Mouse (Mus musculus) lung, embryonic 15.5 days (tissue): ENCODE measurements around the gene Csnk2a1. TPM values are rescaled to one million over a fixed set of nuclear protein-coding genes. Genes with fewer than 3 reads are reported as not detected.
A peak's percentile ranks its signal among the peaks of the same experiment; 100 is the strongest.
"Not testable (repeated sequence)": the region's sequence is repeated elsewhere in the genome, so short reads cannot be mapped to it uniquely, and the experiment has no call there.

Source experiments
- ATAC-seq: fragments of 200-750 bp; cut with Nextera tagmentation; 2 replicates; pipeline ENCODE4 v1.8.0; 2017; ENCODE audit warnings: moderate number of reproducible peaks, borderline replicate concordance; ENCODE audit not compliant: low FRiP score, low TSS enrichment; ENCODE audit errors: extremely low read depth
- H3K27ac ChIP-seq: fragments of 300-500 bp; sonication (generic); 2 replicates; pipeline ENCODE4 v1.5.1; 2015; ENCODE audit warnings: moderate library complexity, mild to moderate bottlenecking, inconsistent platforms
- H3K27me3 ChIP-seq: fragments of 300-500 bp; sonication (generic); 2 replicates; pipeline ENCODE4 v1.6.1; 2015; ENCODE audit warnings: inconsistent platforms
- H3K36me3 ChIP-seq: fragments of 300-500 bp; sonication (generic); 2 replicates; pipeline ENCODE4 v1.6.1; 2015; ENCODE audit warnings: inconsistent platforms
- H3K4me1 ChIP-seq: fragments of 300-500 bp; sonication (generic); 2 replicates; pipeline ENCODE4 v1.6.1; 2015; ENCODE audit warnings: inconsistent platforms
- H3K4me2 ChIP-seq: fragments of 300-500 bp; sonication (generic); 2 replicates; pipeline ENCODE4 v1.6.1; 2015; ENCODE audit warnings: inconsistent platforms, mild to moderate bottlenecking, moderate library complexity
- H3K4me3 ChIP-seq: fragments of 300-500 bp; sonication (generic); 2 replicates; pipeline ENCODE4 v1.5.1; 2015; ENCODE audit warnings: mild to moderate bottlenecking, inconsistent platforms
- H3K9ac ChIP-seq: fragments of 300-500 bp; sonication (generic); 2 replicates; pipeline ENCODE4 v1.6.1; 2015; ENCODE audit warnings: inconsistent platforms
- H3K9me3 ChIP-seq: fragments of 300-500 bp; sonication (generic); 2 replicates; pipeline ENCODE4 v1.6.1; 2016; ENCODE audit warnings: inconsistent platforms
- WGBS: fragments of 180-500 bp; shearing (Covaris S2); methylation state at CpG from one replicate; pipeline ENCODE4 v1.1.7; 2015; 5-methylcytosine and 5-hydroxymethylcytosine counted together
- polyA plus RNA-seq: library from polyadenylated mRNA; unstranded; fragments of >200 nt; fragmentation: Nextera tagmentation; extraction: Ambion mirVana; gene quantifications from 2 replicates; pipeline ENCODE4 v1.2.1, GENCODE M21; 2015

The Csnk2a1 gene
- polyA plus RNA-seq, 1 experiment from 2014 or later = 83.7 TPM

DNA sequence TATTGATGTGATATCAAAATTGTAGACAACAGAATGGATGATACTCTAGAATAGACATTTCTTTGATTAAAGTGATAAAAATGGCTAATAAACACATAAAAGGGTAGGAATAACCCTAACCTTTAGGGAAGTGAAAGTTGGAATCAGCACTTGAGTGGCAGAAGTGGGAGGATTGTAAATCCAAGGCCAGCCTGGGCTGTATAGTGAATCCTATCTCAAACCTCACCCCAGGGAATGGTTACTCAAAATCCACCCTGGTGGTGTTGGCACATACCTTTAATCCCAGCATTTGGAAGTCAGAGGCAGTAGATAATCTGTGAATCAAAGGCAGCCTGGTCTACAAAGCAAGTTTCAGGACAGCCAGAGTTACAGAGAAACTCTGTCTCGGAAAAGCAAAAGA lies 20.6 kb downstream of the Csnk2a1 start:
- 89% methylated on average over 1 of the region's 1 CpGs for WGBS
- Histone ChIP-seq H3K27me3 (no peaks in the 10 kb centered on the region), H3K27ac (no peak overlapping the region), H3K4me3 (no peak overlapping the region), H3K36me3 (peaks cover 11% of the 10 kb centered on the region), H3K9me3 (no peaks in the 10 kb centered on the region), H3K4me2 (no peak overlapping the region), H3K9ac (no peak overlapping the region), H3K4me1 (no peaks in the 10 kb centered on the region)
- ATAC-seq = no peak

DNA sequence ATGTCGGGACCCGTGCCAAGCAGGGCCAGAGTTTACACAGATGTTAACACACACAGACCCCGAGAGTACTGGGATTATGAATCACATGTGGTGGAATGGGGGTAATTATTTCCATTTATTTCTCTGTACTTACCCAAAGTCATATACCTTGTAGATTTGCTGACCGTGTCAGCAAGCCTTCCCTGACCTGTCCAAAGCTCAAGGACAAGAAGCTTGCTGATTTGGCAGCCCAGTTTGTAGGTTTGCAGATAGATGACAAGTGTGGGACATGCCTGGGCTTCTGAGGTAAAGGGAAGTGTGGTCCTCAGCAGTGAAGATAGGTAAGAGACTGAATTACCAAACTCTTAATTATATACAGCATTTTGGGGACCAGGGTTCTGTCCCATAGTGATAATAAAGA lies 23.9 kb downstream of the Csnk2a1 start:
- WGBS = 55% methylated on average over 4 of the region's 4 CpGs
- ATAC-seq = no peak
- Histone ChIP-seq H3K4me2 (no peak overlapping the region), H3K9ac (no peak overlapping the region), H3K9me3 (no peaks in the 10 kb centered on the region), H3K36me3 (peaks cover 37% of the 10 kb centered on the region), H3K4me3 (no peak overlapping the region), H3K27me3 (no peaks in the 10 kb centered on the region), H3K27ac (no peak overlapping the region), H3K4me1 (no peaks in the 10 kb centered on the region)

GRCm38 (mm10) chr2:152259739-152260138 lies 33.1 kb downstream of the Csnk2a1 start:
- Histone ChIP-seq H3K4me1 (no peaks in the 10 kb centered on the region), H3K4me2 (no peak overlapping the region), H3K9ac (no peak overlapping the region), H3K27ac (no peak overlapping the region), H3K9me3 (no peaks in the 10 kb centered on the region), H3K36me3 (peaks cover 75% of the 10 kb centered on the region), H3K27me3 (no peaks in the 10 kb centered on the region), H3K4me3 (no peak overlapping the region)
- WGBS = 91% methylated on average over 1 of the region's 1 CpGs
- ATAC-seq = no peak

DNA sequence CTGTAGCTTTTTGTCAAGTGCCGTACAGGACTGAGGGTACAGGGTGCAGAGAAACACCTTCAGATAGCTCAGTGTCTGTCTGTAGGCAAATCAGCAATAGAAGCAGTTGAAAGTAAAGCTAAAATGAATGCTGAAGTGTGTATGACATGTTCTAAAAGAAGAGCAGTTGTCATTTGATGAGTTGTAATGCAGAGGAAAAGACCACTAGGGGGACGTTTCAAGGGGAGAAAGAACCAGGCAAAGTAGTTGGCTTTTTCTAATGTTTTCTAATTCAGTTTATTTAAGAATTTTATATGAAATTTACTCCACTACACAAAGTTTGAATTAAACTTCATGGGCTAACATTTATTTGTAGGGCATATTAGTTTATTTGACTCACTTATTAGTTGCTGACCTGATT lies 47.0 kb downstream of the Csnk2a1 start:
- Histone ChIP-seq H3K4me1 (no peaks in the 10 kb centered on the region), H3K9ac (no peak overlapping the region), H3K9me3 (no peaks in the 10 kb centered on the region), H3K27me3 (no peaks in the 10 kb centered on the region), H3K36me3 (peaks cover 71% of the 10 kb centered on the region), H3K27ac (no peak overlapping the region), H3K4me2 (no peak overlapping the region), H3K4me3 (no peak overlapping the region)
- no peak for ATAC-seq
- WGBS = 73% methylated on average over 2 of the region's 2 CpGs

- H3K4me3 ChIP-seq = no peak overlapping the region
- H3K36me3 ChIP-seq = peaks cover 69% of the 10 kb centered on the region
- no peak for ATAC-seq
- 63% methylated on average over 3 of the region's 3 CpGs for WGBS
- no peaks in the 10 kb centered on the region for H3K4me1 ChIP-seq
- no peaks in the 10 kb centered on the region for H3K9me3 ChIP-seq
- no peaks in the 10 kb centered on the region for H3K27me3 ChIP-seq
- no peak overlapping the region for H3K9ac ChIP-seq
- no peak overlapping the region for H3K27ac ChIP-seq
- no peak overlapping the region for H3K4me2 ChIP-seq
Measured at GRCm38 (mm10) chr2:152281407-152281806, 54.8 kb downstream of the Csnk2a1 start.

DNA sequence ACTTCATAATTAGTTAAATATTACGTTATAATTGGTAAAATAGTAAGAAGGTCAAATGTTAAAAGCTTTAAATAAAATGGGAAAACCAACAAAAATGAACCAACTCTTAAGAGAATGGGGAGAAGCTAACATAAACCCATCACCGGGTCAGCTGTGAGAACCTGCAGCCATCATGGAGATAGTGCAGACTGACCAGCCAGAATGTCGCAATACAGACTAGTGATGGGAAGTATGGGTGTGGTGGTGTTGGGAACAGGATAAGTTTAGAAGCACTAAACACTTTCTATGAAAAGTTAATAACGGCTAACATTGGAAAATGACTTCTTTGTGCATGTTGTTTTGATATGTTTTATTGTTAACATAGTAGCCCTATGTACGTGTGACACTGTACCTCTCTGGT lies 60.9 kb downstream of the Csnk2a1 start:
- no peak for ATAC-seq
- Histone ChIP-seq H3K9me3 (no peaks in the 10 kb centered on the region), H3K36me3 (peaks cover 39% of the 10 kb centered on the region; the same call in 1 of the 2 replicates), H3K4me1 (no peaks in the 10 kb centered on the region), H3K4me2 (no peak overlapping the region), H3K9ac (no peak overlapping the region), H3K4me3 (no peak overlapping the region), H3K27ac (no peak overlapping the region), H3K27me3 (no peaks in the 10 kb centered on the region)
- WGBS = 86% methylated on average over 5 of the region's 5 CpGs

DNA sequence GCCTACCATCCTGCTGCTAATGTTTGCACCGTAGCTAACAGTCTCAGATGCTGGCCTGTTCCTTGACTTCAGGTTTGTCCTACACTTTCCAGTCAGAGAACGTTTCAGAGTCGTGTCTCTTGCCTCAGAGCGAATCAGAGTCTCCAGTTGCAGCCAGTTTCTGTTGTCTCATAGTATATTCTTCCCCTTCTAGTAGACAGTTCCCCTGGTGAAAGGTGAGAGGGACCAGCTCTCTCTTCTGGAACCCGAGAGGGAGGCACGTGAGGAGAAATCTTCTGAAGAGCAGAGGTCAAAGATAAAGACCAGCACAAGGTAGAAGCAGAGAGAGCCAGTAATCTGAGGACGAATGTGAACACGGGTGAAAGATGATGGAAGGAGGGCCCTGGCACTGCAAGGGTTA lies 61.4 kb downstream of the Csnk2a1 start:
- Histone ChIP-seq H3K27ac (no peak overlapping the region), H3K4me3 (no peak overlapping the region), H3K27me3 (no peaks in the 10 kb centered on the region), H3K9me3 (no peaks in the 10 kb centered on the region), H3K9ac (no peak overlapping the region), H3K4me2 (no peak overlapping the region), H3K4me1 (peaks cover under 1% of the 10 kb centered on the region; the same call in 1 of the 2 replicates), H3K36me3 (peaks cover 34% of the 10 kb centered on the region; the same call in 1 of the 2 replicates)
- 70% methylated on average over 8 of the region's 8 CpGs for WGBS
- no peak for ATAC-seq

DNA sequence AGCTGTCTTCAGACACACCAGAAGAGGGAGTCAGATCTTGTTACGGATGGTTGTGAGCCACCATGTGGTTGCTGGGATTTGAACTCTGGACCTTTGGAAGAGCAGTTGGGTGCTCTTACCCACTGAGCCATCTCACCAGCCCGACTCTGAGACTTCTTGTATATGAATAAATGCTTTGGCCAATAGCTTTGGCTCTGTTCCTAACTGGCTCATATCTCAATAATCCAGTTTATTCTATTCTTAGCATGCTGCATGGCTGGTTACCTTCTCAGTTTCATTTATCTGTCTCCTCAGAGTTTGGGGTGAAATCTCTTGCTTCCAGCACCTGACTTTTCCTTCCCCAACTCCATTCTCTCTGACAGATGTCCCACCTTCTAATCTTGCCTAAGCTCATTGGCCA lies 63.0 kb downstream of the Csnk2a1 start:
- H3K9me3 ChIP-seq, H3K4me2 ChIP-seq, ATAC-seq, H3K27me3 ChIP-seq, H3K4me1 ChIP-seq, H3K27ac ChIP-seq, H3K9ac ChIP-seq, H3K4me3 ChIP-seq: not testable (repeated sequence)
- 75% methylated on average over 2 of the region's 2 CpGs for WGBS
- H3K36me3 ChIP-seq = peaks cover 21% of the 10 kb centered on the region; the same call in 1 of the 2 replicates

- no peak for ATAC-seq
- WGBS = 59% methylated on average over 2 of the region's 2 CpGs
- no peak overlapping the region for H3K4me2 ChIP-seq
- peaks cover 1% of the 10 kb centered on the region; the same call in 1 of the 2 replicates for H3K36me3 ChIP-seq
- H3K27ac ChIP-seq = no peak overlapping the region
- peaks cover 18% of the 10 kb centered on the region for H3K4me1 ChIP-seq
- no peaks in the 10 kb centered on the region for H3K27me3 ChIP-seq
- no peak overlapping the region for H3K9ac ChIP-seq
- no peaks in the 10 kb centered on the region for H3K9me3 ChIP-seq
- no peak overlapping the region for H3K4me3 ChIP-seq
Measured at GRCm38 (mm10) chr2:152292475-152292874, 65.8 kb downstream of the Csnk2a1 start.

DNA sequence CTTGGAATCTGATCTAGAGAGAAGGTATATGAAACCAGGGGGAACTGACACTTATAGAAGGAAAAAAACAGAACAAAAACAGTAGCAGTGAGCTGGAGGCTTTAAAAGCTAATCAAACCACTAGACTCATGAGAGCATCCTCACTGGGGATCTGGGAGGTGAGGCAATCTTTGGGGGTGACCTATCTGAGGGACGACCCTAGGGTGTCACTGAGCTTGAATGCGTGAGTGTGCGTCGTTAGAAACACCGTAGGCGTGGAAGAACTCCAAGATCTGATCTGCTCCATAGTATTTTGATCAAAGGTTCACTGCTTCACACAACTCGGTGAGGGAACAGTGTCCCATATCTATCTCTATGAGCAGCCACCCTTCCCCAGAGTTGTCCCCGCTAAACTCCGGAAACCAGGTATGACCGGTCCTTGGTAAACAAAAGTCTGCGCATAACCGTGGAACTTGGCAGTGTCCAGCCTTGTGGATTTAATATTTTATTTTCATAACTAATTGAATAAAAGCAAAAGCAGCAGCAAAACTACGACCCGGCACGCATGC lies 66.6 kb downstream of the Csnk2a1 start:
- no peaks in the 10 kb centered on the region for H3K27me3 ChIP-seq

GRCm38 (mm10) chr2:152293727-152294475 lies 67.3 kb downstream of the Csnk2a1 start, which contains the start of gene Tbc1d20:
TSS of gene Tbc1d20 (plus strand) at chr2:152293828.
- WGBS = under 1% methylated on average over 44 of the region's 70 CpGs
- H3K4me1 ChIP-seq = peaks cover 22% of the 10 kb centered on the region
- peak; percentile 97 for ATAC-seq

More for the DNA sequence above, 66.6 kb downstream of the Csnk2a1 start:
- no peaks in the 10 kb centered on the region for H3K36me3 ChIP-seq
- no peak overlapping the region for H3K27ac ChIP-seq
- H3K9me3 ChIP-seq = no peaks in the 10 kb centered on the region
- H3K4me3 ChIP-seq = peak overlapping the region; percentile 84
- peak overlapping the region; percentile 78 for H3K4me2 ChIP-seq
- peak overlapping the region; percentile 38 for H3K9ac ChIP-seq
- WGBS = 1% methylated on average over 15 of the region's 15 CpGs
- ATAC-seq = peak; percentile 39
- peaks cover 22% of the 10 kb centered on the region for H3K4me1 ChIP-seq

GRCm38 (mm10) chr2:152294541-152294940 lies 67.9 kb downstream of the Csnk2a1 start:
- Histone ChIP-seq H3K36me3 (no peaks in the 10 kb centered on the region), H3K4me2 (peak overlapping the region; percentile 78), H3K27me3 (no peaks in the 10 kb centered on the region), H3K4me1 (peaks cover 22% of the 10 kb centered on the region), H3K9me3 (no peaks in the 10 kb centered on the region), H3K27ac (no peak overlapping the region), H3K4me3 (peak overlapping the region; percentile 84), H3K9ac (peak overlapping the region; percentile 95)
- 31% methylated on average over 5 of the region's 5 CpGs for WGBS
- no peak for ATAC-seq

More at GRCm38 (mm10) chr2:152293727-152294475, 67.3 kb downstream of the Csnk2a1 start, which contains the start of gene Tbc1d20:
- Histone ChIP-seq H3K4me3 (peak within 1 kb of the TSS; percentile 84), H3K9ac (peak within 1 kb of the TSS; percentile 95), H3K27ac (peak within 1 kb of the TSS; percentile 86), H3K27me3 (no peaks in the 10 kb centered on the region), H3K9me3 (no peaks in the 10 kb centered on the region), H3K36me3 (no peaks in the 10 kb centered on the region), H3K4me2 (peak within 1 kb of the TSS; percentile 78)
